Mouse (Mus musculus) stomach, postnatal 0 days (tissue): ENCODE measurements around the gene Gamt. TPM values are rescaled to one million over a fixed set of nuclear protein-coding genes. Genes with fewer than 3 reads are reported as not detected.

Experiments
- ATAC-seq: fragments of 200-750 bp; cut with Nextera tagmentation; 2 replicates; pipeline ENCODE4 v1.8.0; 2017; ENCODE audit not compliant: low FRiP score, low TSS enrichment
- DNase-seq: peaks from one replicate; pipeline ENCODE4 v3.0.0-alpha.2; 2016; ENCODE audit warnings: low spot score
- H3K27ac ChIP-seq: fragments of 300-500 bp; sonication (generic); replicated peaks from 2 replicates; pipeline ENCODE4 v1.5.1; 2014; ENCODE audit warnings: mild to moderate bottlenecking, control low read depth
- H3K27me3 ChIP-seq: fragments of 300-500 bp; sonication (generic); 2 replicates; pipeline ENCODE4 v1.6.1; 2014; ENCODE audit warnings: low read length; ENCODE audit not compliant: control insufficient read depth, insufficient read depth
- H3K36me3 ChIP-seq: fragments of 300-500 bp; sonication (generic); 2 replicates; pipeline ENCODE4 v1.6.1; 2014; ENCODE audit warnings: low read length, mixed read lengths; ENCODE audit not compliant: control insufficient read depth, insufficient read depth
- H3K4me1 ChIP-seq: fragments of 300-500 bp; sonication (generic); replicated peaks from 2 replicates; pipeline ENCODE4 v1.6.1; 2014; ENCODE audit warnings: antibody characterized with exemption; ENCODE audit not compliant: control insufficient read depth, insufficient read depth
- H3K4me2 ChIP-seq: fragments of 300-500 bp; sonication (generic); replicated peaks from 2 replicates; pipeline ENCODE4 v1.6.1; 2014; ENCODE audit warnings: low read depth, mild to moderate bottlenecking, control low read depth, moderate library complexity
- H3K4me3 ChIP-seq: fragments of 300-500 bp; sonication (generic); 2 replicates; pipeline ENCODE4 v1.5.1; 2014; ENCODE audit warnings: low read depth, low read length, control low read depth
- H3K9ac ChIP-seq: fragments of 300-500 bp; sonication (generic); 2 replicates; pipeline ENCODE4 v1.6.1; 2014; ENCODE audit warnings: mild to moderate bottlenecking, low read length, control low read depth, mixed read lengths
- H3K9me3 ChIP-seq: fragments of 300-500 bp; sonication (generic); 2 replicates; pipeline ENCODE4 v1.6.1; 2016; ENCODE audit warnings: low read length; ENCODE audit not compliant: control insufficient read depth
- CTCF ChIP-seq: IDR thresholded peaks from 2 replicates; pipeline ENCODE4 v1.5.1; 2016; ENCODE audit warnings: antibody characterized with exemption, low read depth, mild to moderate bottlenecking, moderate library complexity
- EP300 ChIP-seq: optimal IDR thresholded peaks from 2 replicates; pipeline ENCODE3; 2016; ENCODE audit warnings: antibody characterized with exemption
- WGBS: fragments of 180-500 bp; shearing (Covaris S2); extraction: QIAGEN DNeasy Blood & Tissue Kit; methylation state at CpG from one replicate; pipeline ENCODE4 v1.1.7; 2014; 5-methylcytosine and 5-hydroxymethylcytosine counted together
- polyA plus RNA-seq: library from polyadenylated mRNA; unstranded; fragments of >200 nt; fragmentation: Nextera tagmentation; extraction: Ambion mirVana; gene quantifications from 2 replicates; pipeline ENCODE4 v1.2.1, GENCODE M21; 2015

The Gamt gene
- polyA plus RNA-seq, 1 experiment from 2014 or later = 16.3 TPM

- Histone ChIP-seq H3K9ac (peak overlapping the region; percentile 59), H3K27me3 (no peaks in the 10 kb centered on the region), H3K4me3 (0 out of 2 replicates have a peak overlapping the region, but pooled peaks have one; percentile 48), H3K4me2 (peak overlapping the region; percentile 85), H3K36me3 (peaks cover 24% of the 10 kb centered on the region), H3K4me1 (peaks cover 7% of the 10 kb centered on the region; the same call in 1 of the 2 replicates), H3K27ac (no peak overlapping the region), H3K9me3 (no peaks in the 10 kb centered on the region)
- 73% methylated on average over 6 of the region's 6 CpGs for WGBS
- TF ChIP-seq EP300 (no peak), CTCF (no peak)
- DNase-seq (no peak), ATAC-seq (no peak)
These were observed 1.4 kb downstream of the Gamt start for GRCm38 (mm10) chr10:80259463-80259805.

- TF ChIP-seq EP300 (no peak), CTCF (no peak)
- Histone ChIP-seq H3K9me3 (no peaks in the 10 kb centered on the region), H3K4me1 (peaks cover 7% of the 10 kb centered on the region; the same call in 1 of the 2 replicates), H3K36me3 (peaks cover 28% of the 10 kb centered on the region), H3K9ac (no peak overlapping the region), H3K27ac (no peak overlapping the region), H3K4me2 (no peak overlapping the region), H3K4me3 (no peak overlapping the region), H3K27me3 (no peaks in the 10 kb centered on the region)
- ATAC-seq (no peak), DNase-seq (no peak)
- 87% methylated on average over 14 of the region's 14 CpGs for WGBS
These were observed 1.9 kb downstream of the Gamt start for GRCm38 (mm10) chr10:80258752-80259462.

GRCm38 (mm10) chr10:80257936-80258335, 2.9 kb downstream of the Gamt start:
- H3K36me3 ChIP-seq = peaks cover 29% of the 10 kb centered on the region

GRCm38 (mm10) chr10:80255881-80256535, 4.8 kb downstream of the Gamt start:
- Histone ChIP-seq H3K9ac (no peak overlapping the region), H3K9me3 (no peaks in the 10 kb centered on the region), H3K36me3 (peaks cover 33% of the 10 kb centered on the region), H3K4me2 (no peak overlapping the region), H3K27me3 (no peaks in the 10 kb centered on the region), H3K4me3 (no peak overlapping the region), H3K4me1 (peaks cover 7% of the 10 kb centered on the region; the same call in 1 of the 2 replicates), H3K27ac (no peak overlapping the region)
- ATAC-seq (no peak), DNase-seq (no peak)
- 89% methylated on average over 5 of the region's 5 CpGs for WGBS
- TF ChIP-seq EP300 (no peak), CTCF (peak; percentile 38)

More at GRCm38 (mm10) chr10:80257936-80258335, 2.9 kb downstream of the Gamt start:
- Histone ChIP-seq H3K27me3 (no peaks in the 10 kb centered on the region), H3K9ac (no peak overlapping the region), H3K4me3 (no peak overlapping the region), H3K27ac (no peak overlapping the region), H3K9me3 (no peaks in the 10 kb centered on the region), H3K4me1 (peaks cover 7% of the 10 kb centered on the region; the same call in 1 of the 2 replicates), H3K4me2 (no peak overlapping the region)
- ATAC-seq (no peak), DNase-seq (no peak)
- no peak for TF ChIP-seq EP300
- TF ChIP-seq CTCF = no peak
- WGBS = 70% methylated on average over 2 of the region's 2 CpGs

- H3K27ac ChIP-seq = no peak overlapping the region
These were observed 6.2 kb downstream of the Gamt start for GRCm38 (mm10) chr10:80254331-80255297.

More at GRCm38 (mm10) chr10:80254331-80255297, 6.2 kb downstream of the Gamt start:
- Histone ChIP-seq H3K36me3 (peaks cover 33% of the 10 kb centered on the region), H3K4me1 (peaks cover 2% of the 10 kb centered on the region; the same call in 1 of the 2 replicates), H3K4me3 (no peak overlapping the region), H3K4me2 (no peak overlapping the region), H3K9me3 (no peaks in the 10 kb centered on the region), H3K9ac (no peak overlapping the region), H3K27me3 (no peaks in the 10 kb centered on the region)
- TF ChIP-seq EP300 (no peak), CTCF (no peak)
- no peak for DNase-seq
- no peak for ATAC-seq
- WGBS = 93% methylated on average over 26 of the region's 26 CpGs
